Mouse (Mus musculus): ENCODE results near the gene Ckmt1.

DNA sequence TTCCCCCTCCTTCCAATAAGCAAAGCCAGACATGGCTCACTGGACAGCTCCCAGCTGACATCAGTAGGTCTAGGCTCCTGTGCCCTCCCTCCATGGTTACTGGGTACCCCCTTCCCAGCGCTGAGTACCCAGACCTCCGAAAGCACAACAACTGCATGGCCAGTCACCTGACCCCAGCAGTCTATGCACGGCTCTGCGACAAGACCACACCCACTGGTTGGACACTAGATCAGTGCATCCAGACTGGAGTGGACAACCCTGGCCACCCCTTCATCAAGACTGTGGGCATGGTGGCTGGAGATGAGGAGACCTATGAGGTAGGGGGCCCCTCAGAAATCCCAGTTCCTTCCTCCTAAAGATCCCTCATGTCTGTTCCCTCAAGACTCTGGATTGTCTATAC is 1.9 kb downstream of the Ckmt1 start:
- TF ChIP-seq CTCF (IDR thresholded peaks at IDR 0.05; ENCODE audit: low read depth, low read length) (no peak), POLR2A (IDR thresholded peaks at IDR 0.05; ENCODE audit: insufficient read depth, low read length) (no peak), EP300 (IDR thresholded peaks at IDR 0.05; ENCODE audit: insufficient read depth, low read depth, low read length) (no peak)
